Mouse (Mus musculus) effector memory CD4-positive, alpha-beta T cell, adult 5 months (primary cell): ENCODE measurements around the gene Cptp. TPM values are rescaled to one million over a fixed set of nuclear protein-coding genes. Genes with fewer than 3 reads are reported as not detected.

ENCODE experiments used
- polyA plus RNA-seq: library from polyadenylated mRNA; unstranded; fragments of 100-300 nt; shearing (Covaris generic); gene quantifications from one replicate; pipeline ENCODE4 v1.2.1, GENCODE M21; 2017

Gene Cptp
- 4.3 TPM for polyA plus RNA-seq

GRCm38 (mm10) chr4:155869317-155870033 is at the start of gene Cptp, which contains the start of gene Ints11:
TSS of gene Cptp (minus strand) at chr4:155869440.
TSS of gene Ints11 (plus strand) at chr4:155869546.

GRCm38 (mm10) chr4:155891551-155892001 is 22.3 kb upstream of the Cptp start, which contains the start of the genes Pusl1 and Acap3:
TSS of gene Pusl1 (minus strand) at chr4:155891781.
TSS of gene Acap3 (plus strand) at chr4:155891822.

GRCm38 (mm10) chr4:155863001-155863400 is 6.2 kb downstream of the Cptp start, which contains the start of gene Tas1r3:
TSS of gene Tas1r3 (minus strand) at chr4:155863362.

GRCm38 (mm10) chr4:155846871-155847578 is 22.2 kb downstream of the Cptp start, which contains the start of gene Dvl1:
TSS of gene Dvl1 (plus strand) at chr4:155847402.

GRCm38 (mm10) chr4:155839483-155839910 is 29.7 kb downstream of the Cptp start, which contains the start of gene Mxra8:
TSS of gene Mxra8 (plus strand) at chr4:155839680.

GRCm38 (mm10) chr4:155831205-155831766 is 38.0 kb downstream of the Cptp start, which contains the start of gene Aurkaip1:
TSS of gene Aurkaip1 (plus strand) at chr4:155831272.

Other genes with a start within 250 kb of the Cptp start
- gene Cdk11b, start 244.6 kb downstream of the Cptp start, polyA plus RNA-seq = 793 TPM
- not detected for gene Gm10563, start 224.0 kb downstream of the Cptp start, polyA plus RNA-seq
- gene Mmp23, start 216.1 kb downstream of the Cptp start, polyA plus RNA-seq = not detected
- 48.6 TPM for gene Mib2, start 200.2 kb downstream of the Cptp start, polyA plus RNA-seq
- gene Fndc10, start 175.1 kb downstream of the Cptp start, polyA plus RNA-seq = 11.6 TPM
- 83.3 TPM for gene Ssu72, start 164.6 kb downstream of the Cptp start, polyA plus RNA-seq
- gene Tmem240, start 134.6 kb downstream of the Cptp start, polyA plus RNA-seq = 0.11 TPM
- 69.8 TPM for gene Atad3a, start 108.3 kb downstream of the Cptp start, polyA plus RNA-seq
- gene Vwa1, start 94.7 kb downstream of the Cptp start, polyA plus RNA-seq = 0.14 TPM
- not detected for gene Tmem88b, start 83.6 kb downstream of the Cptp start, polyA plus RNA-seq
- not detected for gene Ankrd65, start 79.0 kb downstream of the Cptp start, polyA plus RNA-seq
- 52.7 TPM for gene Mrpl20, start 66.6 kb downstream of the Cptp start, polyA plus RNA-seq
- 336 TPM for gene Ccnl2, start 57.0 kb downstream of the Cptp start, polyA plus RNA-seq
- 103 TPM for gene Aurkaip1, start 38.2 kb downstream of the Cptp start, polyA plus RNA-seq
- 1.7 TPM for gene Mxra8, start 29.8 kb downstream of the Cptp start, polyA plus RNA-seq
- 78.2 TPM for gene Dvl1, start 22.0 kb downstream of the Cptp start, polyA plus RNA-seq
- gene Tas1r3, start 6.1 kb downstream of the Cptp start, polyA plus RNA-seq = 0.66 TPM
- gene Ints11, start 106 bp upstream of the Cptp start, polyA plus RNA-seq = 58.5 TPM
- 29.1 TPM for gene Pusl1, start 22.3 kb upstream of the Cptp start, polyA plus RNA-seq
- gene Acap3, start 22.4 kb upstream of the Cptp start, polyA plus RNA-seq = 29.0 TPM
- 163 TPM for gene Ube2j2, start 74.4 kb upstream of the Cptp start, polyA plus RNA-seq
- 4.2 TPM for gene C1qtnf12, start 92.9 kb upstream of the Cptp start, polyA plus RNA-seq
- gene B3galt6, start 123.2 kb upstream of the Cptp start, polyA plus RNA-seq = 7.5 TPM
- 443 TPM for gene Sdf4, start 123.4 kb upstream of the Cptp start, polyA plus RNA-seq
- gene Tnfrsf4, start 144.4 kb upstream of the Cptp start, polyA plus RNA-seq = 675 TPM
- 435 TPM for gene Tnfrsf18, start 156.7 kb upstream of the Cptp start, polyA plus RNA-seq
- 0.27 TPM for gene Ttll10, start 190.0 kb upstream of the Cptp start, polyA plus RNA-seq
- 26.8 TPM for gene 9430015G10Rik, start 240.5 kb upstream of the Cptp start, polyA plus RNA-seq